Mouse (Mus musculus) heart, postnatal 0 days (tissue): Measurements from ENCODE around the gene Nebl. TPM values are rescaled to one million over a fixed set of nuclear protein-coding genes. Genes with fewer than 3 reads are reported as not detected.

ENCODE experiments used
- ATAC-seq: fragments of 200-750 bp; cut with Nextera tagmentation; 2 replicates; pipeline ENCODE4 v1.8.0; 2017; ENCODE audit warnings: low read depth, moderate number of reproducible peaks, moderate library complexity; ENCODE audit not compliant: insufficient read depth
- DNase-seq: peaks from one replicate; pipeline ENCODE4 v3.0.0-alpha.2; 2016; ENCODE audit warnings: low spot score
- H3K27ac ChIP-seq: fragments of 300-500 bp; sonication (generic); 2 replicates; pipeline ENCODE4 v1.5.1; 2014; ENCODE audit warnings: low read depth, mild to moderate bottlenecking
- H3K27me3 ChIP-seq: fragments of 300-500 bp; sonication (generic); 2 replicates; pipeline ENCODE4 v1.6.1; 2014; ENCODE audit warnings: low read length, mixed read lengths; ENCODE audit not compliant: control insufficient read depth, insufficient read depth
- H3K36me3 ChIP-seq: fragments of 300-500 bp; sonication (generic); replicated peaks from 2 replicates; pipeline ENCODE4 v1.6.1; 2014; ENCODE audit warnings: low read length, mixed read lengths; ENCODE audit not compliant: control insufficient read depth, insufficient read depth
- H3K4me1 ChIP-seq: fragments of 300-500 bp; sonication (generic); 2 replicates; pipeline ENCODE4 v1.6.1; 2014; ENCODE audit warnings: antibody characterized with exemption; ENCODE audit not compliant: control insufficient read depth, insufficient read depth
- H3K4me2 ChIP-seq: fragments of 300-500 bp; sonication (generic); 2 replicates; pipeline ENCODE4 v1.6.1; 2014; ENCODE audit warnings: low read depth, mild to moderate bottlenecking, low read length, moderate library complexity
- H3K4me3 ChIP-seq: fragments of 300-500 bp; sonication (generic); 2 replicates; pipeline ENCODE4 v1.5.1; 2014; ENCODE audit warnings: low read depth, low read length
- H3K9ac ChIP-seq: fragments of 300-500 bp; sonication (generic); replicated peaks from 2 replicates; pipeline ENCODE4 v1.6.1; 2014; ENCODE audit warnings: low read depth, low read length, mixed read lengths
- H3K9me3 ChIP-seq: fragments of 300-500 bp; sonication (generic); replicated peaks from 2 replicates; pipeline ENCODE4 v1.6.1; 2016; ENCODE audit warnings: low read length; ENCODE audit not compliant: control insufficient read depth
- CTCF ChIP-seq: IDR thresholded peaks from 2 replicates; pipeline ENCODE4 v1.5.1; 2016; ENCODE audit warnings: antibody characterized with exemption, control low read depth, low read depth
- EP300 ChIP-seq: IDR thresholded peaks from 2 replicates; pipeline ENCODE4 v1.6.1; 2016; ENCODE audit warnings: antibody characterized with exemption, low read depth
- WGBS: fragments of 180-500 bp; shearing (Covaris S2); extraction: QIAGEN DNeasy Blood & Tissue Kit; methylation state at CpG from one replicate; pipeline ENCODE4 v1.1.7; 2014; 5-methylcytosine and 5-hydroxymethylcytosine counted together
- polyA plus RNA-seq: library from polyadenylated mRNA; unstranded; fragments of >200 nt; fragmentation: Nextera tagmentation; extraction: Ambion mirVana; gene quantifications from 2 replicates; pipeline ENCODE4 v1.2.1, GENCODE M21; 2015
- total RNA-seq: library from RNA; depleted of rRNA; stranded (reverse); fragments of >200 nt; gene quantifications from 2 replicates; pipeline ENCODE4 v1.2.3, GENCODE M21; 2014; ENCODE audit warnings: low replicate concordance

Nebl gene
- total and polyA plus RNA-seq, 2 experiments from 2014 or later = 184 to 292 TPM

- H3K4me2 ChIP-seq = no peak overlapping the region
- no peaks in the 10 kb centered on the region for H3K27me3 ChIP-seq
- TF ChIP-seq EP300 = no peak
- no peak for TF ChIP-seq CTCF
- WGBS = 74% methylated on average over 12 of the region's 12 CpGs
- H3K9me3 ChIP-seq = no peaks in the 10 kb centered on the region
- ATAC-seq (no peak), DNase-seq (no peak)
- H3K4me3 ChIP-seq = no peak overlapping the region
- H3K4me1 ChIP-seq = no peaks in the 10 kb centered on the region
- no peak overlapping the region for H3K27ac ChIP-seq
- H3K9ac ChIP-seq = no peak overlapping the region
- H3K36me3 ChIP-seq = no peaks in the 10 kb centered on the region
Observed at GRCm38 (mm10) chr2:17514765-17515164, 216.5 kb downstream of the Nebl start.

DNA sequence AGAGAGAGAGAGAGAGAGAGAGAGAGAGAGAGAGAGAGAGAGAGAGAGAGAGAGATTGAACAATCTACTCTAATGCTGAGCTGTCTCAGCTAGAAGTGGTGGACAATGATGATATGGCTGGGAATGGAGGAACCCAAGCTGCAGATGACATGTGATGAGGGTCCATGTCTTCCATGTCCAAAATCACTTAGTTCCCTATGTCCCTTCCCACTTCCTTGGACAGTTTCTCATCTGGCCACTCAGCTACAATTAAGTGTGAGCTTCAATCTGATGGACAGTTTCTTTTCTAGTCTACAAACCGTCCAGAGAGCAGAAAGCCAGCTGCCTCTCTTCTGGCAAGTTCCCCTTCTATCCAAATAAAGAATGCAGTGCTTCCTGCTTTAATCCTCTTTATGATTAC, 221.3 kb downstream of the Nebl start:
- Histone ChIP-seq H3K4me3 (no peak overlapping the region), H3K27ac (no peak overlapping the region), H3K36me3 (no peaks in the 10 kb centered on the region), H3K4me1 (no peaks in the 10 kb centered on the region), H3K9ac (no peak overlapping the region), H3K9me3 (no peaks in the 10 kb centered on the region), H3K27me3 (no peaks in the 10 kb centered on the region), H3K4me2 (no peak overlapping the region)
- ATAC-seq (no peak), DNase-seq (no peak)
- WGBS = 13% methylated on average over 1 of the region's 1 CpGs
- TF ChIP-seq EP300 (no peak), CTCF (no peak)

DNA sequence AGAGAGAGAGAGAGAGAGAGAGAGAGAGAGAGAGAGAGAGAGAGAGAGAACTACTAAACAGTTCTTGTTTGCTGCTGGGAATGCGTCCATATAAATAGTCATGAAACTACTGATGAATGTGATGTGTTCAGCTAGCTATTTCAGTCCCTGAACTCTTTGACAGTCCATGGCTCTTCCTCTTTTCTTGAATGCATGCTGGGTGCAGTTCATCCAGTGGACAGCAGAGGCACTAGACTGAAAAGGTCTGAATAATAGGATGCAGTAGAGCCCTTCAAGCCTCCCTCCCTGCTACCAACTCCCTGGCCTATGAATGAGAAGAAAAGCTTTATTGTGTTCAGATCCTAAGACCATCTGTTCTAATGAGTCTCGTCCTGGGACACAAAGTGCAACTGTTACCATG, 223.9 kb downstream of the Nebl start:
- Histone ChIP-seq H3K4me1 (no peaks in the 10 kb centered on the region), H3K27me3 (no peaks in the 10 kb centered on the region), H3K36me3 (no peaks in the 10 kb centered on the region), H3K4me2 (no peak overlapping the region), H3K9me3 (no peaks in the 10 kb centered on the region), H3K9ac (no peak overlapping the region), H3K4me3 (no peak overlapping the region), H3K27ac (no peak overlapping the region)
- TF ChIP-seq EP300 (no peak), CTCF (peak; percentile 29; the same call in 1 of the 2 replicates)
- WGBS = 82% methylated on average over 2 of the region's 2 CpGs
- no peak for DNase-seq
- no peak for ATAC-seq

DNA sequence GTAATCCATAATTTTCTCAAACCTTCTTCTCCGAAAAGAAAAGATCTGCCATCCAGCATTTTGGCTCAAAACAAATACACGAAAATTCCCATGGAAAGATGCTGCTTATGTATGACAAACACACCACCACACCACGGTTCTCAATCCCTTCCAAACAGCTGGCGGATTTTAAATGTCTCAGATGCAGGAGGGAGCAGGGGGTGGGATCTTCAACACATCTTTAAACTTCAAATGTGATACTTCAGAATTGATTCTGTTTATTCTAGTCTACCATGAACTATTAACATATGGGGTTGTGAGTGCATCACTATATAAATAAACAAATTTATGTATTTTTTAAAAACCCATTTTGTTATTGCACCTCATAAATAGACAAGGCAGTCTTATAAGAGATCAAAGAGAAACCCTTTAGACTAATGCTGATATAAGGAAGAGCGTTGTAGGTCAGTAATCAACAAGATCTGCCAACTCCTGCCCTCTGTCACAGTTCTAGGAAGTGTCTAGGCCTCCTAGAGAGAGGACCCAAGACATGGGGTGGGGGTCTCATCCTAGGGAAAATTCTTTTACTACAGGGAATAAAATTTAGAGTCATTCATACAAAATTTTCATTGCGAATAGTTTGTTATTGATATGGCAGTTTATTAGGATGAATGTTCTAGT, 227.0 kb downstream of the Nebl start:
- WGBS = 80% methylated on average over 6 of the region's 6 CpGs
- no peaks in the 10 kb centered on the region for H3K9me3 ChIP-seq
- no peak for ATAC-seq
- no peak overlapping the region for H3K4me3 ChIP-seq
- H3K36me3 ChIP-seq = no peaks in the 10 kb centered on the region
- H3K4me1 ChIP-seq = no peaks in the 10 kb centered on the region
- H3K4me2 ChIP-seq = no peak overlapping the region
- no peak overlapping the region for H3K9ac ChIP-seq
- TF ChIP-seq CTCF (no peak), EP300 (no peak)
- DNase-seq = no peak
- no peaks in the 10 kb centered on the region for H3K27me3 ChIP-seq
- H3K27ac ChIP-seq = no peak overlapping the region

DNA sequence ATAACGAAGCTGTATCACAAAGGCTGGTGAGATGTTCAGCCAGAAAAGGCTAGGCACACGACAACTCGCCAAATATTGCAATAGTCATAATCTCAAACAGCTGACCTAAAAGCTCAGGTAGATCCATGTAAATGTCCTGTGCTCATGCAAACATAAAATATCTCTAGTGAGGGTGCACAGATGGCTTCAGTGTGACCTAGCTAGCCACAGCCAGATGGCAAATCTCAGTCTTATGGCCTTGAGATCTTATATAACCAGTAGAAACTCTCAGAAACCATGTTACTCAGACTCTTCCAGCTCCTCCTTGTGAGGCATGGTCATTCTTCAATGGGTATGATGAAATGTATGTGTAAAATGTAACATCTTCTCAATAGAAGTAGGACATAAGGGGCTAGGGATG, 230.2 kb downstream of the Nebl start:
- H3K27ac ChIP-seq = no peak overlapping the region
- TF ChIP-seq EP300 (no peak), CTCF (no peak)
- H3K4me3 ChIP-seq = no peak overlapping the region
- DNase-seq (no peak), ATAC-seq (no peak)
- no peaks in the 10 kb centered on the region for H3K27me3 ChIP-seq
- no peaks in the 10 kb centered on the region for H3K9me3 ChIP-seq
- H3K9ac ChIP-seq = no peak overlapping the region
- no peak overlapping the region for H3K4me2 ChIP-seq
- no peaks in the 10 kb centered on the region for H3K4me1 ChIP-seq
- WGBS = 84% methylated on average over 3 of the region's 3 CpGs
- H3K36me3 ChIP-seq = no peaks in the 10 kb centered on the region

DNA sequence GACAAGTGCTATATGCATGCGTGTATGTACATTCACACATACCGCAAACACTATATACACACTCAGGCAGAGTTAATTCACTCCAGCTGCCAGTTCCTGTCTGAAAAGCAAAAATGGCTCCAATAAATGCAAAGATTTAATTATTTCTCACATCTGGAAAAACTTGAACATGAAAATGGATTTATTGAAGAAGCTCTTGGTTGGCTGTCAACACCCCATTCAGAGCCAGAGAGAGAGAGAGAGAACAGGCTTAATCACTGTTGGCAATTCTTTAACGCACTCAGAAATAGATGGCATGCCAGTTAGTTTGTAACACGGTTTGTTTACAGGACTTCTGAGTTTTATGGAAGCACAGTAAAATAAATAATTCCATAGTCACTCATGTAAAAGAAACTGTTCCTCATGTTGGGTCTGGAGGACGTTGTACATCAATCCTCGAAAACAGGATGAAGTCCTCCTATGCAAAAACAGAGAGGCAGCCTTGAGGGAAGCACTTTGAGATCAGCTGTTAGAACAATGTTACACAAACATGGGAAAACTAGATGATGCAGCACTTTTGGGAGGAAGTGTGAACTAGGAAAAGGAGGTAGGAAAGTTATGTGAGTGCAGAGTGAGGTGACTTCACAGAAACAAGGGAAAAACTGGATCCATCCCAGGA, 265.6 kb downstream of the Nebl start:
- H3K9ac ChIP-seq = no peak overlapping the region
- H3K36me3 ChIP-seq = no peaks in the 10 kb centered on the region
- peaks cover 13% of the 10 kb centered on the region for H3K4me1 ChIP-seq
- H3K27ac ChIP-seq = no peak overlapping the region
- TF ChIP-seq EP300 = no peak
- no peak for TF ChIP-seq CTCF
- H3K4me3 ChIP-seq = no peak overlapping the region
- ATAC-seq = no peak
- no peaks in the 10 kb centered on the region for H3K27me3 ChIP-seq
- no peak overlapping the region for H3K4me2 ChIP-seq
- 61% methylated on average over 6 of the region's 6 CpGs for WGBS
- no peak for DNase-seq
- no peaks in the 10 kb centered on the region for H3K9me3 ChIP-seq
